Mouse (Mus musculus) 3T3-L1 (cell line): ENCODE measurements at regions not wholly inside any gene's neighbourhood (a gene's known extent, or its start where the extent isn't known, plus 50 kb on each side); places are given as distances from the start of the nearest gene placed in this dataset.
A peak's percentile ranks its signal among the peaks of the same experiment; 100 is the strongest.

ENCODE experiments used
- DNase-seq: peaks from one replicate; pipeline ENCODE4 v3.0.0-alpha.2; 2015; ENCODE audit warnings: low read depth, low spot score

- no peak for DNase-seq
These were observed 233.6 kb upstream of the Tmem161b start for GRCm38 (mm10) chr13:83988517-83988916.

GRCm38 (mm10) chr13:83997599-83998369 lies 224.3 kb upstream of the Tmem161b start:
- no peak for DNase-seq

GRCm38 (mm10) chr13:84021771-84022170 lies 200.3 kb upstream of the Tmem161b start:
- no peak for DNase-seq

- no peak for DNase-seq
These were observed 199.1 kb upstream of the Tmem161b start for GRCm38 (mm10) chr13:84023021-84023420.

GRCm38 (mm10) chr13:84023637-84024036 lies 198.5 kb upstream of the Tmem161b start:
- peak; percentile 26 for DNase-seq

GRCm38 (mm10) chr13:84025348-84025747 lies 196.7 kb upstream of the Tmem161b start:
- peak; percentile 1 for DNase-seq

- no peak for DNase-seq
These were observed 174.4 kb upstream of the Tmem161b start for GRCm38 (mm10) chr13:84047736-84048135.

GRCm38 (mm10) chr13:84052221-84052620 lies 169.9 kb upstream of the Tmem161b start:
- DNase-seq, result no peak

- no peak for DNase-seq
These were observed 167.1 kb upstream of the Tmem161b start for GRCm38 (mm10) chr13:84054956-84055355.

- DNase-seq, result no peak
These were observed 166.5 kb upstream of the Tmem161b start for GRCm38 (mm10) chr13:84055576-84055975.

- DNase-seq, result no peak
These were observed 165.6 kb upstream of the Tmem161b start for GRCm38 (mm10) chr13:84056451-84056850.

GRCm38 (mm10) chr13:84056998-84057397 lies 165.1 kb upstream of the Tmem161b start:
- DNase-seq, result no peak

- no peak for DNase-seq
These were observed 164.6 kb upstream of the Tmem161b start for GRCm38 (mm10) chr13:84057456-84057855.

GRCm38 (mm10) chr13:84058251-84058650 lies 163.8 kb upstream of the Tmem161b start:
- no peak for DNase-seq

GRCm38 (mm10) chr13:84059031-84059651 lies 163.0 kb upstream of the Tmem161b start:
- no peak for DNase-seq

GRCm38 (mm10) chr13:84059661-84060452 lies 162.2 kb upstream of the Tmem161b start:
- no peak for DNase-seq

- DNase-seq, result no peak
These were observed 161.7 kb upstream of the Tmem161b start for GRCm38 (mm10) chr13:84060453-84060834.

GRCm38 (mm10) chr13:84060906-84061305 lies 161.2 kb upstream of the Tmem161b start:
- no peak for DNase-seq

- DNase-seq, result no peak
These were observed 160.1 kb upstream of the Tmem161b start for GRCm38 (mm10) chr13:84061820-84062480.

GRCm38 (mm10) chr13:84062616-84063015 lies 159.5 kb upstream of the Tmem161b start:
- DNase-seq, result no peak

GRCm38 (mm10) chr13:84063406-84063805 lies 158.7 kb upstream of the Tmem161b start:
- no peak for DNase-seq
